Mouse (Mus musculus) hindbrain, embryonic 10.5 days (tissue): ENCODE measurements at regions not wholly inside any gene's neighbourhood (a gene's known extent, or its start where the extent isn't known, plus 50 kb on each side); places are given as distances from the start of the nearest gene placed in this dataset.
A peak's percentile ranks its signal among the peaks of the same experiment; 100 is the strongest.

Experiments
- DNase-seq: peaks from one replicate; pipeline ENCODE4 v3.0.0-alpha.2; 2017; ENCODE audit warnings: low spot score
- H3K27ac ChIP-seq: fragments of 300-500 bp; sonication (generic); 2 replicates; pipeline ENCODE4 v1.5.1; 2016; ENCODE audit warnings: mild to moderate bottlenecking, moderate library complexity
- H3K27me3 ChIP-seq: fragments of 300-500 bp; sonication (generic); 2 replicates; pipeline ENCODE4 v1.6.1; 2016; ENCODE audit warnings: mild to moderate bottlenecking; ENCODE audit not compliant: poor library complexity, insufficient read depth, severe bottlenecking
- H3K36me3 ChIP-seq: fragments of 300-500 bp; sonication (generic); 2 replicates; pipeline ENCODE4 v1.6.1; 2016; ENCODE audit warnings: mild to moderate bottlenecking, moderate library complexity
- H3K4me1 ChIP-seq: fragments of 300-500 bp; sonication (generic); replicated peaks from 2 replicates; pipeline ENCODE4 v1.6.1; 2016; ENCODE audit warnings: mild to moderate bottlenecking
- H3K4me3 ChIP-seq: fragments of 300-500 bp; sonication (generic); 2 replicates; pipeline ENCODE4 v1.5.1; 2016; ENCODE audit warnings: mild to moderate bottlenecking, moderate library complexity
- H3K9me3 ChIP-seq: fragments of 300-500 bp; sonication (generic); 2 replicates; pipeline ENCODE4 v1.6.1; 2016; ENCODE audit warnings: mild to moderate bottlenecking, moderate library complexity
- WGBS: fragments of 180-500 bp; shearing (Covaris S2); methylation state at CpG from one replicate; pipeline ENCODE4 v1.1.7; 2016; 5-methylcytosine and 5-hydroxymethylcytosine counted together

- WGBS: 81% methylated on average over 4 of the region's 4 CpGs
- Histone ChIP-seq H3K27ac (no peak overlapping the region), H3K4me3 (no peak overlapping the region), H3K27me3 (no peaks in the 10 kb centered on the region), H3K9me3 (no peaks in the 10 kb centered on the region), H3K4me1 (no peaks in the 10 kb centered on the region), H3K36me3 (no peaks in the 10 kb centered on the region)
- no peak for DNase-seq
Measured at GRCm38 (mm10) chr1:141926804-141927203, 1680.8 kb downstream of the Kcnt2 start.

- Histone ChIP-seq H3K4me1 (no peaks in the 10 kb centered on the region), H3K27me3 (no peaks in the 10 kb centered on the region), H3K36me3 (no peaks in the 10 kb centered on the region), H3K27ac (no peak overlapping the region), H3K4me3 (no peak overlapping the region), H3K9me3 (no peaks in the 10 kb centered on the region)
- WGBS: 90% methylated on average over 1 of the region's 1 CpGs
- no peak for DNase-seq
Measured at GRCm38 (mm10) chr1:141948055-141948454, 1692.4 kb upstream of the B3galt2 start.

DNA sequence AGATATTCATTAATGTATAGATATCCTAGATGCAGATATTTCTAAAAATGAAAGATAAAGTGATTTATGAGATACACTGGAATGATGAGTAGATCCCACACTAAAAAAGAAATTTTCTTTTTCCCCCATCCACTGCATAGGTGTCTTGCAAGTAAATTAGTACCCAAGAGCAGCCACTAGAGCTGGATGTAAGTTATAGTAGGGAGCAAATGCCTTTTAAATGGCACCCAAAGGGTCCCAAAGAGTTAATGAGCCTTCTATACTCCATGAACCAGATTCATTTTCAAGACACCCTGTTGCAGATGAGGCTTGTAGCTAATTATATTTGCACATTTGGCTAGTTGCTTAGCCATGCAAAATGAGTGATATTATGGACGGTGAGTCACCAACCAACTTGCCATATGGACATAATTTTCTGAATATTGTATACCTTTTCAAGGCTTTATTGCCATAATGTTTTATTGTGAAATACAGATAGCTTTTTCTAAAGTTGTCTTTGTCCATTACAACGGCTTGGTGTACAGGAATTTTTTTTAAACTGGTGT, 1686.1 kb upstream of the B3galt2 start:
- DNase-seq: no peak
- WGBS: 93% methylated on average over 2 of the region's 2 CpGs
- Histone ChIP-seq H3K4me1 (no peaks in the 10 kb centered on the region), H3K27me3 (no peaks in the 10 kb centered on the region), H3K4me3 (no peak overlapping the region), H3K36me3 (no peaks in the 10 kb centered on the region), H3K27ac (no peak overlapping the region), H3K9me3 (no peaks in the 10 kb centered on the region)

DNA sequence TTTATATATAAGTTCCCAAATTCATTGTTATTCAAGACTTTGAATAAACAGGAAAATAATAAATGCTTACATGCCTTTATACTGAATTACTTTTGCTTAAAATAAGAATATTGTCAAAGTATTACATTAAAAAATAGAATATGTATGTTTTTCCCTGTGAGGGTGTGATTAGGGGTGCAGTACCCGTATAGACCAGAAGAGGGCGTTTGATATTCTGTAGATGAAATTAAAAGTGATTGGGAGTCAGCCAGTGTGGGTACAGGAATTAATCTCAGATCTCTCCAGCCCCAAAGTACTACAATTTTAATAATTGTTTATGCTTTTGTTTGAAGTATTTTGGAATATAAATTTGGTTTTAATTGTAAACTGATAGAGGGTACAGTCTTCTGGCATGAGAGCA, 1678.7 kb upstream of the B3galt2 start:
- under 1% methylated on average over 2 of the region's 2 CpGs for WGBS
- Histone ChIP-seq H3K27ac (no peak overlapping the region), H3K9me3 (no peaks in the 10 kb centered on the region), H3K27me3 (no peaks in the 10 kb centered on the region), H3K4me3 (no peak overlapping the region), H3K4me1 (no peaks in the 10 kb centered on the region), H3K36me3 (no peaks in the 10 kb centered on the region)
- peak; percentile 3 for DNase-seq

- no peak for DNase-seq
- H3K36me3 ChIP-seq: no peaks in the 10 kb centered on the region
- no peaks in the 10 kb centered on the region for H3K4me1 ChIP-seq
- H3K27me3 ChIP-seq: no peaks in the 10 kb centered on the region
- no peaks in the 10 kb centered on the region for H3K9me3 ChIP-seq
- no peak overlapping the region for H3K4me3 ChIP-seq
- no peak overlapping the region for H3K27ac ChIP-seq
- 83% methylated on average over 5 of the region's 5 CpGs for WGBS
Measured at GRCm38 (mm10) chr1:141968133-141968532, 1672.3 kb upstream of the B3galt2 start.

GRCm38 (mm10) chr1:141974329-141974728, 1666.1 kb upstream of the B3galt2 start:
- H3K27me3 ChIP-seq: no peaks in the 10 kb centered on the region
- H3K27ac ChIP-seq: no peak overlapping the region
- no peak overlapping the region for H3K4me3 ChIP-seq
- no peak for DNase-seq
- H3K4me1 ChIP-seq: no peaks in the 10 kb centered on the region
- no peaks in the 10 kb centered on the region for H3K36me3 ChIP-seq
- no peaks in the 10 kb centered on the region for H3K9me3 ChIP-seq

DNA sequence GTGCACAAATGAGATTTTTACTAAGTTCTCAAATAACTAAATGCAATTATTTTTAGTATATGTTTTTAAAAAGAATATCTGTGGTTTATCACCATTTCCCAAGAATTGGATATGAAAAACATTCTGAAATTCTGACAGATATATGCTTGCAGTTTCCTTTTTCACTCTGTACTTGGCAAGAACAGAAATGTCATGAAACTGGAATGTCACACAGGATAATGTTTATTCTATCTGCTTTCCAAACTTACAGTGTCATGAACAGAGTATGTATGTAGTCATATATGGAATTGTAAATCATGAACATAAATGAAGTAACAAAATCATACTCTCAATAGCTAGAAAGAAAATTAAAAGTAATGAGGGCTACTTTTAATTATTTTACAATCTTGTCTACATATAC, 1640.7 kb upstream of the B3galt2 start:
- Histone ChIP-seq H3K4me3 (no peak overlapping the region), H3K4me1 (no peaks in the 10 kb centered on the region), H3K9me3 (no peaks in the 10 kb centered on the region), H3K27ac (no peak overlapping the region), H3K36me3 (no peaks in the 10 kb centered on the region), H3K27me3 (no peaks in the 10 kb centered on the region)
- no peak for DNase-seq

DNA sequence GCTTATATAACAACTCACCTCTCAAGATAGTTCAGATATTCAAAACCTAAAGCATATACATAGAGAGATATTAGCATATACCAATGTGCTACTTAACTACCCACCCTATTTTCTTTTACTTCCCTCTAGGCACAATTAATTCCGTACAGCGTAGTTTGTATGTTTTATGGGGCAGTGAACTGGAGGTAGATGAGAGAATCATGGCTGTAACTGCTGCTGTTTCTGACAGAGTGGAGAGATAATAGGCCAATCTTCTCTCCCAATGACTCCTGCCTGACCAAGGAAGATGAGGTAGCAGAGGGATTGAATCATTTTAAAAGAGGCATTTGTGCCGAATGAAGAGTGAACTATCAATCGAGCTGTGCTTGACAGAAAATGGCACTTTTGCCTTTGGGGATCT, 1640.1 kb upstream of the B3galt2 start:
- H3K4me3 ChIP-seq: no peak overlapping the region
- no peaks in the 10 kb centered on the region for H3K9me3 ChIP-seq
- no peak overlapping the region for H3K27ac ChIP-seq
- no peaks in the 10 kb centered on the region for H3K4me1 ChIP-seq
- no peaks in the 10 kb centered on the region for H3K27me3 ChIP-seq
- no peak for DNase-seq
- no peaks in the 10 kb centered on the region for H3K36me3 ChIP-seq
- 93% methylated on average over 4 of the region's 4 CpGs for WGBS

DNA sequence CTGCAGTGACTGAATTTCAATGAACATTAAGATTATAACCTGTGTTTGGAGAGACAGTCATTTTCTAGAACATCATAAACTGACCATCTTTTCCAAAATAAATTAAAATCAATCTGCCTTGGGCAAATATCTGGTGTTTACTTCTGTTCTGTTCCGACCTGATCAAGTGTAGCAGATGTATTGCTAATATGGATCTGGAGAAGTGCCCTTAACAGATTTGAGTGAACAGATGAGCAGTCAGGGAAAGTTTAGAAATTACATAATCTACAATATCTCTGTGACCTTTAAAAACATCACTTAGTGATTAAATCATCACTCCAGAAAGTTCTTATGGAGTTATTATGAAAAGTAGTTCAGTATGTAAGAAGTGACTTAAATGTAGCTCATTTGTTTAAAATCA, 1634.1 kb upstream of the B3galt2 start:
- no peaks in the 10 kb centered on the region for H3K4me1 ChIP-seq
- H3K27ac ChIP-seq: no peak overlapping the region
- no peaks in the 10 kb centered on the region for H3K27me3 ChIP-seq
- no peak for DNase-seq
- H3K4me3 ChIP-seq: no peak overlapping the region
- no peaks in the 10 kb centered on the region for H3K9me3 ChIP-seq
- WGBS: 87% methylated on average over 1 of the region's 1 CpGs
- H3K36me3 ChIP-seq: no peaks in the 10 kb centered on the region

- no peak for DNase-seq
- H3K4me3 ChIP-seq: no peak overlapping the region
- H3K4me1 ChIP-seq: no peaks in the 10 kb centered on the region
- no peaks in the 10 kb centered on the region for H3K27me3 ChIP-seq
- 84% methylated on average over 2 of the region's 2 CpGs for WGBS
- no peak overlapping the region for H3K27ac ChIP-seq
- H3K36me3 ChIP-seq: no peaks in the 10 kb centered on the region
- no peaks in the 10 kb centered on the region for H3K9me3 ChIP-seq
Measured at GRCm38 (mm10) chr1:142042751-142043150, 1597.7 kb upstream of the B3galt2 start.

DNA sequence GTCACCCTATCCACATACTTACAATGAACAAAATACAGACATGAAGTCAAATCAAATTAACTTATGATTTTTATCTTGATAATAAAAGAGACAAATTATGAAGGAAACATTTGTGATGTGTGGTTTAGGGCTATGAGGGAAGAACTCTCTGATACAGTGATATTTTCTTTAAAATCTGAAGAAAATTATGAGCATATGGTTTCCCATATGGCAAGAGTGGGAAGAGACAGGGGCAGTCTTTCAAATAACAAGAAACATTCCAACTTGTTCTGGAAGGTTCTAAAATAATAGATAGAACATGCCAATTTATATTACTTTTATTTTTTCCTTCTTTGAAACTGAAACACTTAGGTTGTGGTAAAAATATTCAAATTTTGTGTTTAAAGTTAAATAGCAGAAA, 1585.3 kb upstream of the B3galt2 start:
- DNase-seq: no peak
- Histone ChIP-seq H3K4me3 (no peak overlapping the region), H3K36me3 (no peaks in the 10 kb centered on the region), H3K9me3 (no peaks in the 10 kb centered on the region), H3K27ac (no peak overlapping the region), H3K4me1 (no peaks in the 10 kb centered on the region), H3K27me3 (no peaks in the 10 kb centered on the region)
